Mouse (Mus musculus): ENCODE data around the gene Uqcr10. TPM values are rescaled to one million over a fixed set of nuclear protein-coding genes. Genes with fewer than 3 reads are reported as not detected.
A peak's percentile ranks its signal among the peaks of the same experiment; 100 is the strongest.

Uqcr10 gene
- polyA plus RNA-seq, 1 experiment from 2014 or later, result 572 TPM

GRCm38 (mm10) chr11:4703688-4704071, 462 bp downstream of the Uqcr10 start:
- Histone ChIP-seq H3K4me2 (peak overlapping the region; percentile 89), H3K27me3 (ENCODE audit: control insufficient read depth, insufficient read depth, low read length) (no peaks in the 10 kb centered on the region), H3K9ac (ENCODE audit: low read length) (peak overlapping the region; percentile 79), H3K4me1 (ENCODE audit: control insufficient read depth, insufficient read depth, low read length) (peaks cover 9% of the 10 kb centered on the region; the same call in 1 of the 2 replicates), H3K4me3 (ENCODE audit: low read depth, low read length) (peak overlapping the region; percentile 70), H3K27ac (ENCODE audit: low read depth, low read length) (no peak overlapping the region), H3K9me3 (ENCODE audit: control insufficient read depth, low read length) (no peaks in the 10 kb centered on the region), H3K36me3 (ENCODE audit: control insufficient read depth, insufficient read depth, low read length) (peaks cover 3% of the 10 kb centered on the region; the same call in 1 of the 2 replicates)
- 6% methylated on average over 12 of the region's 12 CpGs for WGBS
- DNase-seq (ENCODE audit: low spot score, missing footprints) (no peak), ATAC-seq (ENCODE audit: low FRiP score) (no peak; the same call in 1 of the 2 replicates)

DNA sequence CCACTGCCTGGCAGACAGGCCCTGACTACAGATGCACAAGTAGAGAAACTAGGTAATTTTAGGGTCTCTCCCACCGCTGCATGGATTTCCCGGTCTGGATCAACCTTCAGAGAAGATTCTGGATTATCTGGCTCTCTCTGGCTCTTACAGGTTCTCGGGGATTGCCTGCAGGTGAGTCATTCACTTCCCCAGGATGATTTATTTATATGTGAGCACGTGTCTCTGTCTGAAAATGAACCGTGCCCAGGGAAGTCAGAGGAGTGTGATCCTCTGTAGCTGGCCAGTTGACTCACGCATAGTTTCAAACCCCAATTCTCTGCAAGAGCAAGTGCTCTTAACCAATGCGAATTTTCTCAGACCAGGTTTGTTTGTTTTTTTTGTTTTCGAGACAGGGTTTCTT, 3.4 kb downstream of the Uqcr10 start:
- peaks cover 9% of the 10 kb centered on the region; the same call in 1 of the 2 replicates for H3K4me1 ChIP-seq (ENCODE audit: control insufficient read depth, insufficient read depth, low read length)
- peaks cover 3% of the 10 kb centered on the region; the same call in 1 of the 2 replicates for H3K36me3 ChIP-seq (ENCODE audit: control insufficient read depth, insufficient read depth, low read length)
- H3K4me2 ChIP-seq, result no peak overlapping the region
- no peak for DNase-seq (ENCODE audit: low spot score, missing footprints)
- H3K27ac ChIP-seq (ENCODE audit: low read depth, low read length), result no peak overlapping the region
- WGBS, result 90% methylated on average over 8 of the region's 8 CpGs
- no peaks in the 10 kb centered on the region for H3K9me3 ChIP-seq (ENCODE audit: control insufficient read depth, low read length)
- no peaks in the 10 kb centered on the region for H3K27me3 ChIP-seq (ENCODE audit: control insufficient read depth, insufficient read depth, low read length)
- no peak overlapping the region for H3K9ac ChIP-seq (ENCODE audit: low read length)
- ATAC-seq (ENCODE audit: low FRiP score), result no peak
- H3K4me3 ChIP-seq (ENCODE audit: low read depth, low read length), result no peak overlapping the region

DNA sequence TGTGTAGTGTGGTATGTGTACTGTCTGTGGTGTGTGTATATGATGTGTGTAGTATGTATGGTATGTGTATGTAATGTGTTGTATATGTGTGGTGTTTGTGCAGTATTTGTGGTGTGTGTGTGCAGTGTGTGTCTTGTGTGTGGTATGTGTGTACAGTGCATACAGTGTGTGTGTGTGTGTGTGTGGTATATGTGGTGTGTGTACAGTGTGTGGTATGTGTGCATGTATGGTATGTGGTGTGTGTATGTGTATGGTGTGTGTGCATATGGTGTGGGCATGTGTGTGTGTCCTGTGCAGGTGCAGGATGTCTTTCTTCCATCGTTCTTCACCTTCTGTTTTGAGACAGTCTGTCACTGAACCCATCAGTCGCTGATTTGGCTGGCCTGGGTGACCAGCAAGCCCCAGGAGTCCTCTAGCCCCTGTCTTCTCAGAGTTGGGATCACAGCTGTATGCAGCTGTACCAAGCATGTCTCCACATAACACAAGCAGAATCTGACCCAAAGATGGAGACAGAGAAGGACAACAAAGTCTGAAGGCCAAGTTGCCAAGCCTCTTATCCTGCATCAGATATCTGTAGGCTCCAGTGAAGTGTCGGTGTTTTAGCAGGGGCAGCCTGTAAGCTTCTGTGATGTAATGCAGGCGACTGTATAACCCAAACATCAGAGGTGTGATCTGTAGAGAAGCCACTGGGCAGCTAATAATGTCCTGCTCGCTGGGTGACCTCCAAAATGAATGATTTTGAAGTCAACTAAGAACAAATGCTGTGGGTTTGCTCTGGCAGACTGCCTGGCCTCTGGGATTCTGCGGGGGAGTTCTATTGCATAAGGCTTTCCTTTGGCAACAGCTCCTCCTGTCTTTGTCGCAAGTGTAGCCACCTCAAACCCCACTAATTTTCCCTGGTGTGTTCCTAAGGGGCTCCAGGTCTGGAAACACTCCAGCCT, 6.8 kb downstream of the Uqcr10 start:
- ATAC-seq (ENCODE audit: low FRiP score) (no peak), DNase-seq (ENCODE audit: low spot score, missing footprints) (no peak)
- Histone ChIP-seq H3K9me3 (ENCODE audit: control insufficient read depth, low read length) (no peaks in the 10 kb centered on the region), H3K4me3 (ENCODE audit: low read depth, low read length) (no peak overlapping the region), H3K36me3 (ENCODE audit: control insufficient read depth, insufficient read depth, low read length) (peaks cover 3% of the 10 kb centered on the region; the same call in 1 of the 2 replicates), H3K4me1 (ENCODE audit: control insufficient read depth, insufficient read depth, low read length) (no peaks in the 10 kb centered on the region), H3K9ac (ENCODE audit: low read length) (no peak overlapping the region), H3K27me3 (ENCODE audit: control insufficient read depth, insufficient read depth, low read length) (no peaks in the 10 kb centered on the region), H3K4me2 (no peak overlapping the region), H3K27ac (ENCODE audit: low read depth, low read length) (no peak overlapping the region)
- WGBS, result 71% methylated on average over 7 of the region's 7 CpGs

- Histone ChIP-seq H3K36me3 (ENCODE audit: control insufficient read depth, insufficient read depth, low read length) (no peaks in the 10 kb centered on the region), H3K27me3 (ENCODE audit: control insufficient read depth, insufficient read depth, low read length) (no peaks in the 10 kb centered on the region), H3K4me2 (no peak overlapping the region), H3K27ac (ENCODE audit: low read depth, low read length) (no peak overlapping the region), H3K9ac (ENCODE audit: low read length) (no peak overlapping the region), H3K4me1 (ENCODE audit: control insufficient read depth, insufficient read depth, low read length) (no peaks in the 10 kb centered on the region), H3K4me3 (ENCODE audit: low read depth, low read length) (no peak overlapping the region), H3K9me3 (ENCODE audit: control insufficient read depth, low read length) (no peaks in the 10 kb centered on the region)
- DNase-seq (ENCODE audit: low spot score, missing footprints) (no peak), ATAC-seq (ENCODE audit: low FRiP score) (no peak)
- WGBS, result 89% methylated on average over 11 of the region's 11 CpGs
Observed at GRCm38 (mm10) chr11:4692162-4692561, 12.0 kb downstream of the Uqcr10 start.

GRCm38 (mm10) chr11:4691213-4691612, 12.9 kb downstream of the Uqcr10 start:
- H3K4me1 ChIP-seq (ENCODE audit: control insufficient read depth, insufficient read depth, low read length), result no peaks in the 10 kb centered on the region
- no peak overlapping the region for H3K4me2 ChIP-seq
- H3K27ac ChIP-seq (ENCODE audit: low read depth, low read length), result no peak overlapping the region
- ATAC-seq (ENCODE audit: low FRiP score) (no peak), DNase-seq (ENCODE audit: low spot score, missing footprints) (no peak)
- H3K4me3 ChIP-seq (ENCODE audit: low read depth, low read length), result no peak overlapping the region
- 69% methylated on average over 10 of the region's 10 CpGs for WGBS
- no peaks in the 10 kb centered on the region for H3K27me3 ChIP-seq (ENCODE audit: control insufficient read depth, insufficient read depth, low read length)
- no peaks in the 10 kb centered on the region for H3K36me3 ChIP-seq (ENCODE audit: control insufficient read depth, insufficient read depth, low read length)
- H3K9ac ChIP-seq (ENCODE audit: low read length), result no peak overlapping the region
- H3K9me3 ChIP-seq (ENCODE audit: control insufficient read depth, low read length), result no peaks in the 10 kb centered on the region

GRCm38 (mm10) chr11:4690353-4690752, 13.8 kb downstream of the Uqcr10 start:
- Histone ChIP-seq H3K27ac (ENCODE audit: low read depth, low read length) (no peak overlapping the region), H3K27me3 (ENCODE audit: control insufficient read depth, insufficient read depth, low read length) (no peaks in the 10 kb centered on the region), H3K9me3 (ENCODE audit: control insufficient read depth, low read length) (no peaks in the 10 kb centered on the region), H3K9ac (ENCODE audit: low read length) (no peak overlapping the region), H3K4me1 (ENCODE audit: control insufficient read depth, insufficient read depth, low read length) (no peaks in the 10 kb centered on the region), H3K4me3 (ENCODE audit: low read depth, low read length) (no peak overlapping the region), H3K4me2 (no peak overlapping the region), H3K36me3 (ENCODE audit: control insufficient read depth, insufficient read depth, low read length) (no peaks in the 10 kb centered on the region)
- ATAC-seq (ENCODE audit: low FRiP score) (no peak), DNase-seq (ENCODE audit: low spot score, missing footprints) (no peak)
- 86% methylated on average over 7 of the region's 7 CpGs for WGBS

DNA sequence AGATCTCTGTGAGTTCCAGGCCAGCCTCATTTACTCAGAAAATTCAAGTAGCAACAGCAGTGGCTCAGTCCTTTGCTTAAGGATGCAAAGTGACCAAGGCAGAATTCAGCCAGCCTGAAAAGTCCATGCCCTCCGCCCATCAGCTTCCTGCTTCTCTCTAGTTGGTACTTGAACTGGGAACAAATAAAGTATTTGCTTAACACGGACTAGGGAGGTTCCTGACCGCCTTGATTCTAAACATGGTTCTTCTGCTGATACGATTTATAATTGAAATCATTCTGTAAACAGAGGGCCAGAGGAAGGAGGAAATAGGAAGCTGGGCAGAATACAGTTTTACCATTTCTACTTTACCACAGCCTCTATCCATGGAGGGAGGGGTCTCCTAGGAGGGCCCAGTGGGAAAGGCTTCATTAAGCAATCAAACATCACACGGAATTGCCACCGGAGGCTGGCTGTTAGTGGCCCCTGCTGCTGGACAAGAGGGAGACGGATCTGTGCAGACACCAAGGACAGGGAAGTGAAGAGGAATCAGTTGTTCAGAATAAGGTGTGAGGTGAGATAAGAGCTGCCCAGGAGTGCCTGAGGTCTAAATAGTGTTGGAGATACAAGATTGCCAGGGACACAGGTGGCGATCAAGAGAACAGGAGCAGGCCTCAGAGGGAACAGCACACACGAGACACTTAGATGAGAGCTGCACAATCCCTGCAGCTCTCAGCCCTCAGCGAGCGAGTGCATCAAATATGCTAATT, 15.3 kb downstream of the Uqcr10 start:
- ATAC-seq (ENCODE audit: low FRiP score) (no peak), DNase-seq (ENCODE audit: low spot score, missing footprints) (peak; percentile 35)
- H3K9me3 ChIP-seq (ENCODE audit: control insufficient read depth, low read length), result no peaks in the 10 kb centered on the region
- H3K4me2 ChIP-seq, result no peak overlapping the region
- no peaks in the 10 kb centered on the region for H3K27me3 ChIP-seq (ENCODE audit: control insufficient read depth, insufficient read depth, low read length)
- H3K36me3 ChIP-seq (ENCODE audit: control insufficient read depth, insufficient read depth, low read length), result no peaks in the 10 kb centered on the region
- 72% methylated on average over 11 of the region's 11 CpGs for WGBS
- H3K27ac ChIP-seq (ENCODE audit: low read depth, low read length), result no peak overlapping the region
- H3K9ac ChIP-seq (ENCODE audit: low read length), result no peak overlapping the region
- H3K4me3 ChIP-seq (ENCODE audit: low read depth, low read length), result no peak overlapping the region
- no peaks in the 10 kb centered on the region for H3K4me1 ChIP-seq (ENCODE audit: control insufficient read depth, insufficient read depth, low read length)

GRCm38 (mm10) chr11:4687874-4688273, 16.3 kb downstream of the Uqcr10 start:
- no peaks in the 10 kb centered on the region for H3K4me1 ChIP-seq (ENCODE audit: control insufficient read depth, insufficient read depth, low read length)
- 69% methylated on average over 3 of the region's 3 CpGs for WGBS
- no peak overlapping the region for H3K4me2 ChIP-seq
- no peaks in the 10 kb centered on the region for H3K9me3 ChIP-seq (ENCODE audit: control insufficient read depth, low read length)
- no peak overlapping the region for H3K4me3 ChIP-seq (ENCODE audit: low read depth, low read length)
- peak; percentile 19 for DNase-seq (ENCODE audit: low spot score, missing footprints)
- no peaks in the 10 kb centered on the region for H3K27me3 ChIP-seq (ENCODE audit: control insufficient read depth, insufficient read depth, low read length)
- peaks cover 2% of the 10 kb centered on the region for H3K36me3 ChIP-seq (ENCODE audit: control insufficient read depth, insufficient read depth, low read length)
- H3K27ac ChIP-seq (ENCODE audit: low read depth, low read length), result no peak overlapping the region
- no peak for ATAC-seq (ENCODE audit: low FRiP score)
- no peak overlapping the region for H3K9ac ChIP-seq (ENCODE audit: low read length)

GRCm38 (mm10) chr11:4687027-4687426, 17.1 kb downstream of the Uqcr10 start:
- Histone ChIP-seq H3K27me3 (ENCODE audit: control insufficient read depth, insufficient read depth, low read length) (no peaks in the 10 kb centered on the region), H3K4me3 (ENCODE audit: low read depth, low read length) (no peak overlapping the region), H3K9ac (ENCODE audit: low read length) (no peak overlapping the region), H3K27ac (ENCODE audit: low read depth, low read length) (no peak overlapping the region), H3K4me1 (ENCODE audit: control insufficient read depth, insufficient read depth, low read length) (no peaks in the 10 kb centered on the region), H3K4me2 (no peak overlapping the region), H3K36me3 (ENCODE audit: control insufficient read depth, insufficient read depth, low read length) (peaks cover 4% of the 10 kb centered on the region), H3K9me3 (ENCODE audit: control insufficient read depth, low read length) (no peaks in the 10 kb centered on the region)
- ATAC-seq (ENCODE audit: low FRiP score) (no peak), DNase-seq (ENCODE audit: low spot score, missing footprints) (no peak)
- WGBS, result 82% methylated on average over 3 of the region's 3 CpGs
